Mouse (Mus musculus): Measurements from ENCODE around the gene Cd46.

GRCm38 (mm10) chr1:195027507-195027906, 64.5 kb downstream of the Cd46 start:
- TF ChIP-seq CTCF (IDR thresholded peaks at IDR 0.05; ENCODE audit: insufficient read depth, low read depth, low read length) (no peak), POLR2A (IDR thresholded peaks at IDR 0.05; ENCODE audit: insufficient read depth, low read depth, low read length) (no peak)
